Mouse (Mus musculus): Measurements from ENCODE around the gene Chml.

DNA sequence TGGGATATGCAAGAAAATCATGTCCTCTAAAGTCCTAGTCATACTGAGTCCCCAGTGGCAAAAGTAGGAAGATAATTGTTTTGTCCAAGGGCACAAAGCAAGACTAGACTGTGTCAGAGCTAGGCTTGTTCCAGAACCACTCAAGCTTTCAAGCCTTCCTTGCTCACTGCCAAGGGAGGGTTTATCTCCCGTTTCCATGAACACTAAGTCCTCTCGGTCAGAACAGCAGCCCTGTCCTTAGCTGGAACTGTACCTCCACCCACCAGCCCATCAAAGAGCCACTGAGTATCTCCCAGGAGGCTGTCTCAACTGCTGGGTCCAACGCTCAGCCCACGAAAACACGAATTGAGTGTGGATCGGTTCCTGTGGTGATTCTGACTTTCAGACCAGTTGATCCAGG lies 17.6 kb downstream of the Chml start:
- no peak for TF ChIP-seq POLR2A (IDR thresholded peaks at IDR 0.05; ENCODE audit: insufficient read depth, low read depth, low read length)
- TF ChIP-seq CTCF (IDR thresholded peaks at IDR 0.05; ENCODE audit: insufficient read depth, low read depth, low read length) = no peak
